ENCODE assay signal across 22 mouse cellular contexts in the genomic region with DNA sequence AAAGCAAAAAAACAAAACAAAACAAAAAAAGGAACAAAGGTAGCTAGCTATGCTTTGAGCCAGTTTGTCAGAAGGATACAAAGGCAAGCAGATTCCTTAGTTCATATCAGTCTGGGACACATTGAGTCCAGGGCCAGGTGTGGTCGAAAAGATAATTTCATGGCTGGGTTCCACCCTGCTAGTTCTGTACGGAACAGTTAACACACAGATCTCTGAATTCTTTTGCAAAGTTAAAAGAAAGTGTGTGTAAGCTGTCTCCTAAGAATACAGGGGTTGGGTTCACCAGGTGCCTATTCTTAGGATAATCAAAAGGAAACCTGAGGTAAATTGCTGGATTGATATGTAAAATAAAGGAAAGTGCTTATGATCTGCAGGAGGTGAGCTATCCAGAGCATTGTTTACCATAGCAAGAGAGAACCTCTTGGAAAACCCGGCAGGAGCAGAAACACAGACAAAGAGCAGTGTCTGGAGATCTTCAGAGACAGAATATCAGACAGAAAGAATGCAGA. TPM values are rescaled to one million over a fixed set of nuclear protein-coding genes. Genes with fewer than 3 reads are reported as not detected.
DNase-seq lines count a peak whose midpoint lies in the region; ATAC-seq and TF ChIP-seq lines count a peak whose summit lies in the region.
"Had no signal": no experiment of that assay in that cellular context is flagged by ENCODE, and none has a peak within 500 bp of the region (broad histone marks: within the 10 kb centered on the region; RNA-seq: fewer than 3 reads in every experiment).

No protein-coding gene starts in this region.

- no peaks in the 10 kb centered on the region for H3K27me3 ChIP-seq in heart, embryonic 13.5 days (replicated peaks)
- no peaks in the 10 kb centered on the region for H3K27me3 ChIP-seq in liver, embryonic 12.5 days (replicated peaks)
- no peaks in the 10 kb centered on the region for H3K27me3 ChIP-seq in hindbrain, embryonic 12.5 days
- H3K27me3 ChIP-seq in hindbrain, postnatal 0 days (ENCODE audit: insufficient read depth, low read length), result no peaks in the 10 kb centered on the region
- H3K27me3 ChIP-seq: hindbrain, embryonic 15.5 days had no signal

- H3K4me1 ChIP-seq in heart, embryonic 13.5 days, result no peaks in the 10 kb centered on the region
- no peaks in the 10 kb centered on the region; the same call in 1 of the 2 replicates for H3K4me1 ChIP-seq in liver, embryonic 12.5 days
- no peaks in the 10 kb centered on the region for H3K4me1 ChIP-seq in hindbrain, embryonic 12.5 days
- H3K4me1 ChIP-seq in hindbrain, postnatal 0 days (ENCODE audit: insufficient read depth, low read length), result no peaks in the 10 kb centered on the region
- H3K4me1 ChIP-seq: hindbrain, embryonic 15.5 days; midbrain, embryonic 10.5 days had no signal

- no peak overlapping the region for H3K4me2 ChIP-seq in heart, embryonic 13.5 days
- peak overlapping the region; percentile 44 for H3K4me2 ChIP-seq in liver, embryonic 12.5 days
- H3K4me2 ChIP-seq in hindbrain, embryonic 12.5 days (replicated peaks), result no peak overlapping the region
- no peak overlapping the region for H3K4me2 ChIP-seq in hindbrain, postnatal 0 days (ENCODE audit: low read depth, low read length)
- H3K4me2 ChIP-seq: hindbrain, embryonic 15.5 days had no signal

- TF ChIP-seq CTCF in hindbrain, postnatal 0 days (IDR thresholded peaks at IDR 0.05; ENCODE audit: low read depth), result no peak

- peak; percentile 73; the same call in 1 of the 2 replicates for ATAC-seq in heart, embryonic 13.5 days (ENCODE audit: extremely low read depth, insufficient number of reproducible peaks, low FRiP score, low TSS enrichment)
- ATAC-seq in liver, embryonic 12.5 days, result peak; percentile 97
- no peak for ATAC-seq in hindbrain, embryonic 12.5 days (ENCODE audit: low FRiP score)
- no peak for ATAC-seq in hindbrain, postnatal 0 days
- ATAC-seq: forebrain, embryonic 14.5 days had no signal

- H3K27ac ChIP-seq in heart, embryonic 13.5 days (replicated peaks), result no peak overlapping the region; the same call in 1 of the 2 replicates
- peak overlapping the region; percentile 89 for H3K27ac ChIP-seq in liver, embryonic 12.5 days
- H3K27ac ChIP-seq in hindbrain, embryonic 12.5 days, result no peak overlapping the region
- no peak overlapping the region for H3K27ac ChIP-seq in hindbrain, postnatal 0 days
- H3K27ac ChIP-seq: hindbrain, embryonic 15.5 days; midbrain, embryonic 10.5 days had no signal

- H3K9me3 ChIP-seq in heart, embryonic 13.5 days, result 0 out of 2 replicates have a peak, but pooled peaks cover 7% of the 10 kb centered on the region
- H3K9me3 ChIP-seq in liver, embryonic 12.5 days (replicated peaks), result no peaks in the 10 kb centered on the region
- no peaks in the 10 kb centered on the region for H3K9me3 ChIP-seq in hindbrain, embryonic 12.5 days (replicated peaks)
- no peaks in the 10 kb centered on the region for H3K9me3 ChIP-seq in hindbrain, postnatal 0 days (ENCODE audit: low read length)
- H3K9me3 ChIP-seq: hindbrain, embryonic 15.5 days; midbrain, embryonic 10.5 days had no signal

- no peak for DNase-seq in heart, postnatal 36 days
- peak; percentile 78 for DNase-seq in c-Kit-negative CD71-positive TER-119-positive erythroid progenitor cells, embryonic 14.5 days (ENCODE audit: low read depth, low spot score)
- no peak for DNase-seq in hindbrain, postnatal 0 days (ENCODE audit: low spot score)
- no peak for DNase-seq in right cerebral cortex, postnatal 14 days
- DNase-seq: cerebellum, adult 9-11 months; kidney, adult 11 months; kidney, postnatal 36 days; thymus, postnatal 25 days had no signal

- intact Hi-C loops in heart, postnatal 36 days (cut with DNase I), result no loop called here

- H3K36me3 ChIP-seq in heart, embryonic 13.5 days, result no peaks in the 10 kb centered on the region
- no peaks in the 10 kb centered on the region for H3K36me3 ChIP-seq in liver, embryonic 12.5 days
- H3K36me3 ChIP-seq in hindbrain, embryonic 12.5 days, result no peaks in the 10 kb centered on the region
- H3K36me3 ChIP-seq in hindbrain, postnatal 0 days (ENCODE audit: insufficient read depth, low read length), result no peaks in the 10 kb centered on the region
- H3K36me3 ChIP-seq: hindbrain, embryonic 15.5 days; midbrain, embryonic 10.5 days had no signal

- WGBS in heart, embryonic 13.5 days, result 39% methylated on average over 3 of the region's 3 CpGs
- 38% methylated on average over 3 of the region's 3 CpGs for WGBS in liver, embryonic 12.5 days (ENCODE audit: insufficient replicate concordance)
- 42% methylated on average over 3 of the region's 3 CpGs for WGBS in hindbrain, embryonic 12.5 days
- WGBS in hindbrain, postnatal 0 days, result 45% methylated on average over 3 of the region's 3 CpGs

- no peak overlapping the region for H3K4me3 ChIP-seq in heart, embryonic 13.5 days
- H3K4me3 ChIP-seq in liver, embryonic 12.5 days, result no peak overlapping the region
- no peak overlapping the region for H3K4me3 ChIP-seq in hindbrain, embryonic 12.5 days
- no peak overlapping the region for H3K4me3 ChIP-seq in hindbrain, postnatal 0 days (ENCODE audit: low read length)
- H3K4me3 ChIP-seq: hindbrain, embryonic 15.5 days; midbrain, embryonic 10.5 days had no signal

- no peak overlapping the region for H3K9ac ChIP-seq in heart, embryonic 13.5 days
- H3K9ac ChIP-seq in liver, embryonic 12.5 days, result no peak overlapping the region
- no peak overlapping the region for H3K9ac ChIP-seq in hindbrain, embryonic 12.5 days
- H3K9ac ChIP-seq in hindbrain, postnatal 0 days (replicated peaks; ENCODE audit: low read length), result no peak overlapping the region
- H3K9ac ChIP-seq: hindbrain, embryonic 15.5 days had no signal

RNA-seq across cellular contexts. Expression of a gene that starts 37.6 kb away (rescaled TPM):
- not detected in 2 replicates for polyA plus RNA-seq in heart, embryonic 13.5 days (2015; fragmentation: Nextera tagmentation; extraction: Ambion mirVana)
- total RNA-seq in heart, postnatal 36 days (2021), result not detected
- polyA plus RNA-seq in liver, embryonic 12.5 days (2016; fragmentation: Nextera tagmentation; extraction: Ambion mirVana), result not detected in 2 replicates
- not detected in 2 replicates for polyA plus RNA-seq in hindbrain, embryonic 12.5 days (2016; fragmentation: Nextera tagmentation; extraction: Ambion mirVana)
- not detected in 2 replicates for total RNA-seq in hindbrain, postnatal 0 days (2014; rRNA removed)
- polyA plus RNA-seq in hindbrain, postnatal 0 days (2015; fragmentation: Nextera tagmentation; extraction: Ambion mirVana), result not detected in 2 replicates
- total RNA-seq: gastrocnemius, postnatal 4 days; layer of hippocampus, postnatal 10 days; left cerebral cortex, postnatal 10 days; liver, adult 2 months had no signal
- polyA plus RNA-seq: C2C12; embryonic facial prominence, embryonic 14.5 days; forebrain, embryonic 14.5 days; heart, postnatal 0 days; hindbrain, embryonic 15.5 days; liver, adult 2 months; midbrain, embryonic 10.5 days; neural tube, embryonic 14.5 days had no signal

Comparison
In these comparisons a context has a peak if more than half of its experiments do, and no peak if none do; other contexts are left out.
1. ATAC-seq: peak in heart, embryonic 13.5 days (single experiment) and liver, embryonic 12.5 days (single experiment); none in hindbrain, embryonic 12.5 days (single experiment) and hindbrain, postnatal 0 days (single experiment).